Mouse (Mus musculus) left cerebral cortex, adult 8-10 months (tissue): ENCODE results near the gene Rela. TPM values are rescaled to one million over a fixed set of nuclear protein-coding genes. Genes with fewer than 3 reads are reported as not detected.

ENCODE experiments used
- microRNA-seq, 2 experiments: library from miRNA; unstranded; fragments of <30 nt; microRNA quantifications; one replicate each; pipeline ENCODE4 v1.2.0; 2022
- total RNA-seq, 4 experiments: library from RNA; stranded (reverse); gene quantifications; 2 replicates each; pipeline ENCODE4 v1.2.4; 2022

The Rela gene
- total RNA-seq, 4 experiments from 2014 or later, result 22.5 to 25.3 (median 23.7) TPM

Small RNA genes lying within 50 kb of the gene (microRNA-seq; reads per million reads assigned to microRNA genes)
- gene Mir6987, result 0.66 to 2.5 reads per million in 2 experiments

Other genes with a start within 250 kb of the Rela start
- 100 to 1,000 TPM in 2 of 4 experiments, 10 to 100 TPM in 2; 85.6 to 109 (median 94.2) TPM for gene Sart1, start 248.8 kb upstream of the Rela start, total RNA-seq
- not detected for gene Tsga10ip, start 235.0 kb upstream of the Rela start, total RNA-seq
- 100 to 1,000 TPM; 253 to 272 (median 266) TPM for gene Drap1, start 212.5 kb upstream of the Rela start, total RNA-seq
- 10 to 100 TPM; 70.4 to 79.1 (median 75.0) TPM for gene AI837181, start 212.3 kb upstream of the Rela start, total RNA-seq
- not detected for gene Fosl1, start 189.9 kb upstream of the Rela start, total RNA-seq
- gene Ccdc85b, start 179.6 kb upstream of the Rela start, total RNA-seq, result 10 to 100 TPM; 26.2 to 30.7 (median 29.4) TPM
- 100 to 1,000 TPM in 1 of 4 experiments, 10 to 100 TPM in 3; 89.0 to 124 (median 93.6) TPM for gene Fibp, start 176.9 kb upstream of the Rela start, total RNA-seq
- 1 to 10 TPM in 1 of 4 experiments, under 1 TPM in 3; 0.30 to 1.0 (median 0.46) TPM for gene Ctsw, start 169.0 kb upstream of the Rela start, total RNA-seq
- 10 to 100 TPM; 16.0 to 21.9 (median 18.7) TPM for gene Efemp2, start 163.5 kb upstream of the Rela start, total RNA-seq
- 10 to 100 TPM; 29.7 to 36.3 (median 35.4) TPM for gene Mus81, start 149.1 kb upstream of the Rela start, total RNA-seq
- 1,000 to 10,000 TPM; 1,338 to 1,440 (median 1,412) TPM for gene Cfl1, start 147.0 kb upstream of the Rela start, total RNA-seq
- gene 1700020D05Rik, start 133.7 kb upstream of the Rela start, total RNA-seq, result 1 to 10 TPM; 6.6 to 8.6 (median 7.1) TPM
- gene Snx32, start 126.9 kb upstream of the Rela start, total RNA-seq, result 10 to 100 TPM; 82.4 to 93.9 (median 89.3) TPM
- not detected for gene Ovol1, start 76.8 kb upstream of the Rela start, total RNA-seq
- 1 to 10 TPM; 6.9 to 9.1 (median 7.8) TPM for gene Ap5b1, start 69.5 kb upstream of the Rela start, total RNA-seq
- gene Rnaseh2c, start 35.6 kb upstream of the Rela start, total RNA-seq, result 10 to 100 TPM; 68.0 to 88.2 (median 72.1) TPM
- 100 to 1,000 TPM in 1 of 4 experiments, 10 to 100 TPM in 3; 87.3 to 115 (median 97.0) TPM for gene Kat5, start 27.2 kb upstream of the Rela start, total RNA-seq
- gene Sipa1, start 26.2 kb downstream of the Rela start, total RNA-seq, result 10 to 100 TPM; 12.5 to 20.7 (median 14.9) TPM
- gene Map3k11, start 51.3 kb downstream of the Rela start, total RNA-seq, result 10 to 100 TPM; 19.0 to 20.2 (median 19.7) TPM
- 10 to 100 TPM; 74.4 to 86.8 (median 80.3) TPM for gene Pcnx3, start 51.4 kb downstream of the Rela start, total RNA-seq
- under 1 TPM in 1 of 4 experiments, not detected in 3; 0.37 TPM for gene Kcnk7, start 66.9 kb downstream of the Rela start, total RNA-seq
- 10 to 100 TPM; 15.8 to 22.9 (median 19.9) TPM for gene Ehbp1l1, start 88.8 kb downstream of the Rela start, total RNA-seq
- 10 to 100 TPM; 24.9 to 30.9 (median 26.1) TPM for gene Fam89b, start 92.2 kb downstream of the Rela start, total RNA-seq
- gene Ltbp3, start 103.4 kb downstream of the Rela start, total RNA-seq, result 10 to 100 TPM; 35.0 to 42.2 (median 41.3) TPM
- gene Scyl1, start 133.9 kb downstream of the Rela start, total RNA-seq, result 100 to 1,000 TPM in 1 of 4 experiments, 10 to 100 TPM in 3; 88.9 to 100 (median 94.9) TPM
- gene Frmd8, start 237.8 kb downstream of the Rela start, total RNA-seq, result 10 to 100 TPM; 12.1 to 19.9 (median 13.7) TPM
- 1 to 10 TPM; 3.2 to 5.1 (median 4.1) TPM for gene Slc25a45, start 240.3 kb downstream of the Rela start, total RNA-seq